Mouse (Mus musculus): Measurements from ENCODE around the gene Rab5if.
"Not testable (repeated sequence)": the region's sequence is repeated elsewhere in the genome, so short reads cannot be mapped to it uniquely, and the experiment has no call there.

Gene Rab5if

GRCm38 (mm10) chr2:156868994-156869393, 6.1 kb downstream of the Rab5if start:
- DNase-seq (ENCODE audit: low read depth, low spot score) = no peak
- peaks cover 13% of the 10 kb centered on the region for H3K36me3 ChIP-seq (ENCODE audit: control insufficient read depth, insufficient read depth, low read length, poor library complexity, severe bottlenecking)
- no peaks in the 10 kb centered on the region for H3K27me3 ChIP-seq (ENCODE audit: control insufficient read depth, insufficient read depth, low read length, poor library complexity, severe bottlenecking)

- Histone ChIP-seq H3K27me3 (ENCODE audit: control insufficient read depth, insufficient read depth, low read length, poor library complexity, severe bottlenecking) (no peaks in the 10 kb centered on the region), H3K36me3 (ENCODE audit: control insufficient read depth, insufficient read depth, low read length, poor library complexity, severe bottlenecking) (peaks cover 13% of the 10 kb centered on the region)
- DNase-seq (ENCODE audit: low read depth, low spot score) = no peak
Observed at GRCm38 (mm10) chr2:156869554-156869953, 6.6 kb downstream of the Rab5if start.

- peaks cover 13% of the 10 kb centered on the region for H3K36me3 ChIP-seq (ENCODE audit: control insufficient read depth, insufficient read depth, low read length, poor library complexity, severe bottlenecking)
- DNase-seq (ENCODE audit: low read depth, low spot score) = no peak
- H3K27me3 ChIP-seq (ENCODE audit: control insufficient read depth, insufficient read depth, low read length, poor library complexity, severe bottlenecking) = no peaks in the 10 kb centered on the region
Observed at GRCm38 (mm10) chr2:156870519-156870918, 7.6 kb downstream of the Rab5if start.

GRCm38 (mm10) chr2:156873629-156874028, 10.7 kb downstream of the Rab5if start:
- Histone ChIP-seq H3K36me3 (ENCODE audit: control insufficient read depth, insufficient read depth, low read length, poor library complexity, severe bottlenecking) (peaks cover 7% of the 10 kb centered on the region), H3K27me3 (ENCODE audit: control insufficient read depth, insufficient read depth, low read length, poor library complexity, severe bottlenecking) (no peaks in the 10 kb centered on the region)
- peak; percentile 83 for DNase-seq (ENCODE audit: low read depth, low spot score)

- peaks cover 6% of the 10 kb centered on the region for H3K36me3 ChIP-seq (ENCODE audit: control insufficient read depth, insufficient read depth, low read length, poor library complexity, severe bottlenecking)
- H3K27me3 ChIP-seq (ENCODE audit: control insufficient read depth, insufficient read depth, low read length, poor library complexity, severe bottlenecking) = no peaks in the 10 kb centered on the region
- no peak for DNase-seq (ENCODE audit: low read depth, low spot score)
Observed at GRCm38 (mm10) chr2:156874047-156874759, 11.3 kb downstream of the Rab5if start.

- Histone ChIP-seq H3K27me3 (ENCODE audit: control insufficient read depth, insufficient read depth, low read length, poor library complexity, severe bottlenecking) (no peaks in the 10 kb centered on the region), H3K36me3 (ENCODE audit: control insufficient read depth, insufficient read depth, low read length, poor library complexity, severe bottlenecking) (peaks cover 6% of the 10 kb centered on the region)
- no peak for DNase-seq (ENCODE audit: low read depth, low spot score)
Observed at GRCm38 (mm10) chr2:156874760-156875510, 12.0 kb downstream of the Rab5if start.

- DNase-seq (ENCODE audit: low read depth, low spot score) = peak; percentile 38
- peaks cover 3% of the 10 kb centered on the region for H3K36me3 ChIP-seq (ENCODE audit: control insufficient read depth, insufficient read depth, low read length, poor library complexity, severe bottlenecking)
- no peaks in the 10 kb centered on the region for H3K27me3 ChIP-seq (ENCODE audit: control insufficient read depth, insufficient read depth, low read length, poor library complexity, severe bottlenecking)
Observed at GRCm38 (mm10) chr2:156877726-156878125, 14.8 kb downstream of the Rab5if start.

- DNase-seq (ENCODE audit: low read depth, low spot score) = no peak
- Histone ChIP-seq H3K36me3 (ENCODE audit: control insufficient read depth, insufficient read depth, low read length, poor library complexity, severe bottlenecking) (no peaks in the 10 kb centered on the region; the same call in 1 of the 2 replicates), H3K27me3 (ENCODE audit: control insufficient read depth, insufficient read depth, low read length, poor library complexity, severe bottlenecking) (no peaks in the 10 kb centered on the region)
Observed at GRCm38 (mm10) chr2:156879541-156879940, 16.6 kb downstream of the Rab5if start.

GRCm38 (mm10) chr2:156882431-156883001, 19.6 kb downstream of the Rab5if start:
- Histone ChIP-seq H3K27me3 (ENCODE audit: control insufficient read depth, insufficient read depth, low read length, poor library complexity, severe bottlenecking) (no peaks in the 10 kb centered on the region), H3K36me3 (ENCODE audit: control insufficient read depth, insufficient read depth, low read length, poor library complexity, severe bottlenecking) (no peaks in the 10 kb centered on the region)
- DNase-seq (ENCODE audit: low read depth, low spot score) = no peak

GRCm38 (mm10) chr2:156884396-156885211, 21.7 kb downstream of the Rab5if start:
- no peak for DNase-seq (ENCODE audit: low read depth, low spot score)
- Histone ChIP-seq H3K36me3 (ENCODE audit: control insufficient read depth, insufficient read depth, low read length, poor library complexity, severe bottlenecking) (no peaks in the 10 kb centered on the region), H3K27me3 (ENCODE audit: control insufficient read depth, insufficient read depth, low read length, poor library complexity, severe bottlenecking) (no peaks in the 10 kb centered on the region)

- DNase-seq (ENCODE audit: low read depth, low spot score) = not testable (repeated sequence)
Observed at GRCm38 (mm10) chr2:156885666-156886065, 22.7 kb downstream of the Rab5if start.

GRCm38 (mm10) chr2:156886084-156886631, 23.2 kb downstream of the Rab5if start:
- Histone ChIP-seq H3K36me3 (ENCODE audit: control insufficient read depth, insufficient read depth, low read length, poor library complexity, severe bottlenecking) (no peaks in the 10 kb centered on the region), H3K27me3 (ENCODE audit: control insufficient read depth, insufficient read depth, low read length, poor library complexity, severe bottlenecking) (no peaks in the 10 kb centered on the region)
- no peak for DNase-seq (ENCODE audit: low read depth, low spot score)

More at GRCm38 (mm10) chr2:156885666-156886065, 22.7 kb downstream of the Rab5if start:
- not testable (repeated sequence) for H3K27me3 ChIP-seq (ENCODE audit: control insufficient read depth, insufficient read depth, low read length, poor library complexity, severe bottlenecking); H3K36me3 ChIP-seq (ENCODE audit: control insufficient read depth, insufficient read depth, low read length, poor library complexity, severe bottlenecking)

- Histone ChIP-seq H3K27me3 (ENCODE audit: control insufficient read depth, insufficient read depth, low read length, poor library complexity, severe bottlenecking) (no peaks in the 10 kb centered on the region), H3K36me3 (ENCODE audit: control insufficient read depth, insufficient read depth, low read length, poor library complexity, severe bottlenecking) (no peaks in the 10 kb centered on the region)
- peak; percentile 38 for DNase-seq (ENCODE audit: low read depth, low spot score)
Observed at GRCm38 (mm10) chr2:156887017-156887416, 24.1 kb downstream of the Rab5if start, which contains the start of gene Sla2. Sla2 (minus strand) TSS chr2:156887192.

GRCm38 (mm10) chr2:156888490-156888889, 25.6 kb downstream of the Rab5if start:
- H3K27me3 ChIP-seq (ENCODE audit: control insufficient read depth, insufficient read depth, low read length, poor library complexity, severe bottlenecking) = no peaks in the 10 kb centered on the region
- H3K36me3 ChIP-seq (ENCODE audit: control insufficient read depth, insufficient read depth, low read length, poor library complexity, severe bottlenecking) = no peaks in the 10 kb centered on the region
- no peak for DNase-seq (ENCODE audit: low read depth, low spot score)
